Mouse (Mus musculus) mesoderm, embryonic 11.5 days (tissue): ENCODE measurements around the gene Gm17428.
A peak's percentile ranks its signal among the peaks of the same experiment; 100 is the strongest.
"Not testable (repeated sequence)": the region's sequence is repeated elsewhere in the genome, so short reads cannot be mapped to it uniquely, and the experiment has no call there.

Experiments
- DNase-seq: peaks from one replicate; pipeline ENCODE4 v3.0.0-alpha.2; 2012; ENCODE audit warnings: low read depth, low spot score

The Gm17428 gene

DNA sequence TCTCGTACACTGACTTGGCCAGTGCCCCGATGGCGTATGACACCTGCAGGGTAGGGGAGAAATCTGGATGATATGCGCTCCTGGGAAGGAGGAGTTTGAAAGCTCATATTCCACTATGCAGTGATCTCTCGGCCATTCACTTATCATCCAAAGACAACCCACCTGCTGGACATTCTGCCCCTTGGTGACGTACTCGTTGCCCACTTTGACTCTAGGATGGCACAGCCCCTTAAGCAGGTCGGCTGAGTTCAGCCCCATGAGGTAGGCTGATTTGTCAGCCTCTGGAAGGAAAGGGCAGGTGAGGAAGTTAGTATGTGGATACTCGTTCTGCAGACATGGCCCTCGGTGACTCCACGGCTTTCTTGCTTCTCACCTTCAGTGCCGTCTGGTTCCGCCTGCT is 12.1 kb downstream of the Gm17428 start:
- no peak for DNase-seq

DNA sequence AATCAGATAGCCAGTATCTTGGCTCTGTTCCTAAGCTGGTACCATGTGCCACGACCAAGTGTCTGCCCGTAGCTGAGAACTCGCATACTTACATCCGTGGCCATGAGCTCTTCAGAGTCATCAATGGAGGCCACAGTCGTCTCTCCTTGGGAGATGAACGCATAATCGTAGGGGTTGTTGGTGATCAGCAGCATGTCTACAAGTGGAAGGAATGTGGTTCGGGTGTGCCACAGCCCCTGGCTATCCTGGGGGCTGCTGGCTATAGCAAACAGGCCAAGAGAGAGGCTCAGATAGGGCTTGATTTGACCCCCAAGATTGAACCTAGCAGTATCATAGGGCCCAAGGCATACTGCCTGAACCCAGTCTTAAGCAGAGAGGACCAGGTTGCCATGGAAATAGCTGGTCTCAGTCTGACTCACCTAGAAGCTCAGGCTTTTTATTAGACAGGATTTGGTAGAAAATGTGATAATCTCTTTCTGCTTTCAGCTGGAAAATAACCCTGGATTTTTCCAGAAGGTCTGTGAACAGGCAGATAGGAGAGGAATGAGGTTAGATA is 13.2 kb downstream of the Gm17428 start:
- DNase-seq = no peak

DNA sequence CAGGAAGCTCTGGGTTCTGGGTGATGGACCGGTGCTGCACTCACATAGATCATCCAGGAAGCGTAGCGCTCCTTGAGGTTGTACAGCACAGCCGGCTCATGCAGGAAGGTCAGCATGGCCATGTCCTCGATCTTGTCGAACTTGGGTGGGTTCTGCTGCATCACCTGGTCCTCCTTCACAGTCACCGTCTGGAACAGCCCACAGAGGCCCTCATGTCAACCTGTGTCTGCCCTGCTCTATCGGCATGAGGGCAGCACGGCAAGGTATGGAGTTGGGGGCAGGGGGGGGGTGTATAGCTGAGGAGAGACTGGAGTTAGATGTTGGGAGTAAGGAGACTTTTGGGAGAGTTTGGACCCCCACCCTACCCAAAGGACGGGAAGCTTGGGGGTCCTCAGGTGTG is 15.5 kb downstream of the Gm17428 start:
- DNase-seq = no peak

DNA sequence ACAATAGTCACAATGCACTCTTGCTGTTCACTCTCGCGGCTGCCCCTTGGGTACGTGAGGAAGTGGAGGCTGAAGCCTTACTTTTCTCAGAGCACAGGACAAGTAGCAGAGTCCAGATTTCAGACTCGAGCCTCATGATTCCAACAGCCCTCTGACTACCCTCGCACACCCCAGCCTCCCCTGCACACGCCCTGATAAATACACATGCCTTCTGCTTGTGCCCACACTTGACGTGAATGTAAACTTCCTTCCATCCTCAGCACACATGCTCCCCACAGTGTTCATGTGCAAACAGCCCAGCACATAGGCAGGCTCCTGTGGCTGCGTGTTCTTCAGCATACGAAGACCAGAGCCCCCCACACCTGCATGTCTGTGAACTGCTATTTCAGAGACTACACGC is 16.9 kb downstream of the Gm17428 start:
- DNase-seq = no peak

DNA sequence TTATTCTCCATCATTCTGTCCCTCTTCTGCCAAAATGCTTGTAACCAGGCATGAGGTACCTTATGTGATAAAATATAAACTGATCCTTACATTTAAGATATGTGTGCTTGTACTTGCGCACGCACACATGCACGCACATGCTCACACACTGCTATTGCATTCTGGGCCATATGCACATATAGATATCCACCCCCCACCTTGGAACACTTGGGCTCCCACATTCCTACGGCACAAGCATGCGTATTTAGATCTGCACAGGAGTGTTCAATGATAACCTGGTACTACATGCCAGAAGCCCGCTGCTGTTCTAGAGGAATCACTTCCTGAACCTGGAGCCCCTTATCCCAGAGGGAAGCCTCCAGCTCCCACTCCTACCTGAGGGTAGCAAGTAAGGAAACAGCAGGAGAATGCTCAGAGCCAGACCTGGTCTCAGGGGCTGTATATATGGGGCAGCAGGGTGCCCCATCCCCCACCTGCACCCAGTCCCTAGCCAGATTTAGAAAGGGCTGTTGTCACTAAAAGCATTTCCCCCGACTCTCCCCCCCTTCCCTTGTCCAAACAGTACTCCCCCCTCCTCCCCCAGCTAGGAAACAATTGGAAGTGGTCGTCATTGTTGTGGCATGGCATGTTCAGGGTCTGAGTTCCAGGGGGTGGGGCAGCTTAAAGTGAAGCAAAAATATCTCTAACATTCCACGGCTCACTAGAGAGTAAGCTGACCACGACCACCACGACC is 17.6 kb downstream of the Gm17428 start, which contains the start of gene Myh7:
Gene Myh7 (minus strand): TSS at position 491 of the 733 bp plus-strand sequence.
- no peak for DNase-seq

DNA sequence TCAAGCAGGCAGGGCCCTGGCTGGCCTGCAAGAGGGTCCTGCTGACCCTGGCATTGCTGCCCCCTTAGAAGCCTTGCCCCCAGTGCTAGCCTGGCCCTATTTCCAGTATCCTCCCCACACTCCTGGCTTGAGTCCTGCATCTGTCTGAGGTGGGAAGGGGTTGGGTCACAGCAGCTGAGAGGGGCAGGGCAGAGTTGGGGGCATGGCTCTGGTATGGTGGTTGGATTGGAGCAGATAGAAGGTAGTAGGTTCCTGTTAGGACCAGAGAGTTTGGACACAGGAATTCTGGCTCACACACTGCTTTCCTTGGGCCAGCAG is 18.1 kb downstream of the Gm17428 start:
- DNase-seq = no peak

DNA sequence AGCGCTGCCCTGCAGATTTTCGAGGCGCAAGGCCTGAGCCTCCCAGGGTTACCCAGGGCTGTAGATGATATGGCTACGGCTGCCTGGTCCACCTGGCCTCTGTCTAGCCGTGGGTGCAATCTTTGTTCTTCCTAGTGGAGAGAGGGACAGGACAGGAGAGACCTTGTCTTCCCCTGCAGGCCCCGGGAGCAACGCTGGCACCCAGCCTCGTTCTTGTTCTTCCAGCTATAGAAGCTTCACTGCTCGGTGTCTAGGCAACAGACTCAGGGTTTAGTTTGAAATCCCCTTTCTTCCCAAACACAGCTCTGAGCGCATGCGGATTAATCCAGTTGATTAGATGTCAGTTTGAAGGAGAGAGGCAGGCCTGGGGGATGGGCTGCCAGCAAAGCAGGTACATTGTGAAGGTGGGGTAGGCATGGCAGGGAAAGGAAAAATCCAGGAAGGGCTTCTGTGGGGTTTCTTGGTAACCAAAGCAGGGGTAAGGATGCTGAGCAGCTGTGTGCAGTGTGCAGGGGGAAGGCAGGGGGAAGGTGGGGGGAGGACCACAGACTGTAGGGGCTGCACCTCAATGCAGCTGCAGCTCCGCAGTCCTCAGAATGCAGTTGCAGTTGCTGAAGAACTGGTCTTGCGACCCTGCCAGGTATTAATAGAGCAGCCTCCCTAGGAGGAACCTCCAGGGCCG is 18.9 kb downstream of the Gm17428 start:
- DNase-seq = no peak

DNA sequence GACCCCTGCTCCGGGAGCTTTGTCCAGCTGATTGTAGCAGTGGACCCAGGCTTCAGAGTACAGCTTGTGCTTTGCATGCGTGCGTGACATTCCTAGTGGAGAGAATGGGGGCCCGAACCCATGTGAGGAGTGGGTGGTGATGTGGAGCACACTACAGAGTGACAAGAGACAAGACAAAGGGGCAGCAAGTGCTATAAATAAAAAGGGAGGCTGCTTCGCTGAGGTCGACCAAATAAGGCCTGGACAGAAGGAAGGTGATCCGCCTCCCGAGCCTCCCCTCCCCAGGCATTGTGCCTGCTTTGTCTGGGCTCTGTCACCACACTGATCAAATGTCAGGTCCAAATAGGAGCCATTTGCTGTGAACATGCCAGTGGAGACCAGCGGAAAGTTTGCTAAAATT is 20.1 kb downstream of the Gm17428 start:
- no peak for DNase-seq

DNA sequence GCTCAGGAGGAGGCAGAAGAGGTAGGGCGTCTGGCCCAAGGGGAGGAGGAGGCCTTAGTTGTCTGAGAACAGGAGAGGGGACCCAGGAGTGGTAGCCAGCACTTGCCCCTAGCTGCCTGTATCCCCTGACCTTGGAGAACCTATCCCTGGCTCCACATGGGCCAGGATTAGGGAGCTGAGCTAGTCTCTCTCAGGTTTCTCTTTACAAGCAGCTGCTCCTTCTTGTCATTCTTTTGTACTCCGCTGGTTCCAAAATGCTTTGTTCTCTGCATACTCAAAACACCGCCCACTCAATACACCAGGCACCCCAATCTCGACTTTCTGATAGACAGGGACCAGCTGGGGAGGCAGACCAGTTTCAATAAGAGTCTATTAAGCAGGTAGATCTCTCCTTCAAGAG is 20.6 kb downstream of the Gm17428 start:
- peak; percentile 20 for DNase-seq

DNA sequence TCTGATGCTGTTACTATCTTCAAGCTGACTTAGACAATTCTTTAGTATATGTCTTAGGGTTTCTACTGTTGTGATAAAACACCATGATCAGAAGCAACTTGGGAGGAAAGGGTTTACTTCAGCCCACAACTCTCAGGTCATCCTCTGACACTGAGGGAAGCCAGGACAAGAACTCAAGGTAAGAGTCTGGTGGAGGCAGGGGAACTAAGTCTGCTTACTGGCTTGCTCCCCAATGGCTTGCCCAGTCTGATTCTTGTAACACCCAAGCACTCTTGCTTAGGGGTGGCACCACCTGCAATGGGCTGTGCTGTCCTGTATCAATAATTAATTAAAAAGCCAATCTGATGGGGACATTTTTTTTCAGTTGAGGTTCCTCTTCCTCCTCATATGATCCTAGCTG is 21.9 kb downstream of the Gm17428 start:
- DNase-seq = no peak

DNA sequence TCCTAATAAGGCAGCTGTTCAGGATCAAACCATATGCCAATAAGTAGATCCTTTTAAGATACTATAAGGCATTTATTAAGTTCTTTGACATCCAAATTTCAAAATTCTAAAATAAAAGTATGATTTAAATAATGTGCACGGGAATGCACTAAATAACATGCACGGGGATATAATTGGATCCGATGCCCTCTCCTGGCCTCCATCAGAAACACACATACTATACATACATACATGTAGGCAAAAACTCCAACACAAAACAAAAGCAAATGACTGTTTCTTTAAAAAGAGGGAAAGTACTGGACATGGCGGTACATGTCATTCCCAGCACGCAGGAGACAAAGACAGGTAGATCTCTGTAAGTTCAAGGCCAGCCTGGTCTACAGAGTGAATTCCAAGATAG is 23.1 kb downstream of the Gm17428 start:
- DNase-seq = not testable (repeated sequence)

DNA sequence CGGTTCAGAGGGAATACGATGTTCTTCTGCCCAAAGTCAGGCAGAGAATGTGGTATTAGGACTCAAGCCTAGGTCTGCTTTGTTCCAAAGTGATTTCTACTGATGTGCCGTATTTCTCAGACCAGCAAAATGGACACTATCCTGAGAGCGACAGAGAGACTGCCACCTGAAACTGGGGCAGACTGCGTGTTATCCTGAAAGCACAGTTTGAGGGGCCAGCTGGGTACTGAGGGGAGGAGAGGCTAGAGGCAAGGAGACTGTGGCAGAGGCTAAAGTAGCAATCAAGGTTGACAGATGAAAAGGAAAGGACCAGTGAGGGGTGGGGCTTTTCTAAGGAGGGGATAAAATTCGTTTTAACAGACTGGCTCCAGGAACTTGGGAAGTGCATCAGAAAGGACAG is 24.1 kb downstream of the Gm17428 start:
- DNase-seq = no peak

DNA sequence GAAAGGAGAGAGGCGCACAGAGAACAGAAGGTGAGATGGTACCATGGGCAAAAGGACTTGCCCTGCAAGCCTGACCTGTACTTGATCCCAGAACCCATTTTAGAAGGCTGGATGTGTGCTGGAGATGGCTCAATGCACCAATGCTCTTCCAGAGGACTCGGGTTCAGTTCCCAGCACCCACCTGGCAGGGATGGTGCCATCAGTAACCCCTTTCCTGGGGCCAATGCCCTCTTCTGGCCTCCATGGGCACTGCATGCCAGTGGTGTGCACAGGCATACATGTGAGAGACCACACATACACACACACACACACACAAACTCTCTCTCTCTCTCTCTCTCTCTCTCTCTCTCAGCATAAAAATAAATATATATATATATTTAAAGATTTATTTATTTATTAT is 24.7 kb downstream of the Gm17428 start:
- DNase-seq = no peak

DNA sequence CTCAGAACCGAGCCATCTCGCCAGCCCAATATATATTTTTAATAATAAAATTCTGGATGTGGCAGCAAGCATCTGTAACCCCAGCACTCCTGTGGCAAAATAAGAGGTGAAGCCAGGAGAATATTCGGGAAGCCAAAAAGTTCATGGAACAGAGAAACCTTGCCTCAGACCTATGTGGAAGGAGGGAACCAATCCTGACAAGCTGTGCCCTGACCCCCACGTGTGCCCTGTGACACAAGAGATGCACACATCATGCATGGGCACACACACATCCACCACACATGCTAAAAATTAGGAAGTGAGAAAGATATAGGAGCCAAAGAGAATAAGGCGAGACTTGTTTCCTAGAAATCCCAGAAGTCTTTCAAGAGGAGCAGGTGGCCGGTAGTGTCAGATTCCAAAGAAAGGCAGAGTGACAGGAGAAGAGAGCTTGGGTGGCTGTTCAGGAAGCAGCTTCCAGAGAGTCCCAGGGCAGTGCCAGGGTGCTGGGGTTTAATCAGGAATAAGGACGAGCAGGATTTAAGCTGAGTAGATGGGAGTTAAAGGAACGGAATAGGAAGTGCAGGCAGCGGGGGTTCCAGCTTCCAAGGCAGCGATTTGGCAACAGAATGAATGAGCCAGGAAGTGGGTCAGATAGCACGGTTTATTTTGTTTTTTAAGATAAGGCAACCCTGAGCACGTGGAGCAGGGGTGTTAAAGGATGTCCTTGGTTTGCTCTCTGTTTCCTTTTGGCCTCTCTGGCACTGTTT is 25.4 kb downstream of the Gm17428 start:
- DNase-seq = no peak

DNA sequence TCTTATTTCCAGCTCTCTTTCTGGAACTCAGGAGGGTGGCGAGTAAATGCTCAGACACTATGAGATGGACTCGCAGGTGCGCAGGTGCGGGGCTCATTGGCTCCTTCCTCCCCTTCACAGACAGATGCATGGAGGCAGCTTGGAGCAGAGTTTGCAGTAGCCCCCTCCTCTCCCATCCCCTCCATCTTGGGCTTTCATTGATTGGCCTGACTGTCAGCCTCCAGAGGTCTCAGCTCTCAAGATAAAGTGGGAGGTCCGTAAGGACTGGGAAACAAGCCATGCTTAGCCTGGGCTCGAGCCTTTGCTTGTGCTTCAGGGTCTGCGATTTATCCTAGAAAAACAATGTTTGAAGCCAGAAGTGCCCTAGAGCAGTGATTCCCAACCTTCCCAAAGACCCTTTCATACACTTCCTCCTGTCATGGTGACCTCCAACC is 26.0 kb downstream of the Gm17428 start:
- DNase-seq = no peak

DNA sequence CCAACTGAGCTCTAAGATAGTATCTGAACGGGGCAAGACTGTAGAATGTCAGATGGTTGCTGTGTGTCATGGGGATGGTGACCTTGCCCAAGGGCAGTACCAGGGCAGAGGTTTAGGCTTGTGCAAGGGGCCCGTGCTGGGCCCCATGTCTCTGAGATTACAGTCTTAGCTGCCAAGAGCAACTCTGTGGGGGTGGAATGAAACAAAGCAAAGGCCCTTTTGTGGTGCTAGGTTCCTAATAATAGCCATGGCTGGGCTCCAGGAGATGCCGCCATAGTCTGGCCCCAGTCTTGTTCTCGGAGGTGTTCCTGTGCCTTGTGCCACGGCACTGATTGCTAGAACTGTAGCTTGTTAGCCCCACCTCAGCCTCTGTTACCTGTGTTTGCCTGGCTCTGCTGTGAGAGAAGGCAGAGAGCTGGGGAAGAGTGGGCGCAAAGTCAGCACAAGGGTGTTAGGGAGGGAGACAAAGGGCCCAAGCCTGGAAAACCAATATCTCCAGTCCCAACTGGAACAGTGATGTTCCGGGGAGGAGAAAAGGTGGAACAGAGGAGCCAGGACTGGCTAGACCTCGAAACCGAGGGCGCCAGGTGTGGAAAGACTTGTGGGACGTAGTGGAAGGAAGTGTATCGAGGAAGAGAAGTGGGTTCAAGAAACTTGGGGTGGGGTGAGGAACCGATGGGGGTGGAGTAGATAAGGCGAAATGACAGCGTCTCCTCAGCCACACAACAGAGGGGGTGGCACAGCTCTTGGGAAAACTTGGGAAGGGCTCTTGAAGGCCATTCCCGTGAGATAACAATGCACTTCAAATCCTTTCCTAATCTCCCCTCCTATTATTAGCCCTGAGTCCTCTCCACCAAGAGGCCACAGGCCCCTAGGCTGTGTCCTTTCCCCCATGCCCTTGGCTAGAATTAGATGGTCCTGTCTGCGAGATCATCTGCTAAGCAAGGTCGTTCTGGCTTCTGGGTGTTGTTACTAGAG is 27.4 kb downstream of the Gm17428 start:
- DNase-seq = no peak

DNA sequence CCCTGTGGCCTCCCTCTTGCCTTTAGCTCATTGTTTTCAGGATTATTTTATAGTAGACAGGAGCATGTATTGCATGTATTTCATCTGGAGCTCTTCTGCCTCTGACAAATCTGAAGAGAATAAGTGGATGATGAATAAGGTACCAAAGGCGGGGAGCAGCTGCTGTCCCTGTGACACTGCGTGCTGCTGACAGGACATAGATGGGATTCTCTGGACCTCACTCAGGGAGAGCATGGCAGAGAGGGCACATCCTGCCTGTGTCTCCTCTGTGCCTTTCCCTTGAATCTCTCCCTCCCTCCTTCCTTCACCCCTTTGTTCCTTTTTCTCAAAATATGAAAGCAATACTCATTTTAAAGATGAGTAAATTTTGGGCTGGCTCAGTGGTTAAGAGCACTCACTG is 28.8 kb downstream of the Gm17428 start:
- DNase-seq = no peak

DNA sequence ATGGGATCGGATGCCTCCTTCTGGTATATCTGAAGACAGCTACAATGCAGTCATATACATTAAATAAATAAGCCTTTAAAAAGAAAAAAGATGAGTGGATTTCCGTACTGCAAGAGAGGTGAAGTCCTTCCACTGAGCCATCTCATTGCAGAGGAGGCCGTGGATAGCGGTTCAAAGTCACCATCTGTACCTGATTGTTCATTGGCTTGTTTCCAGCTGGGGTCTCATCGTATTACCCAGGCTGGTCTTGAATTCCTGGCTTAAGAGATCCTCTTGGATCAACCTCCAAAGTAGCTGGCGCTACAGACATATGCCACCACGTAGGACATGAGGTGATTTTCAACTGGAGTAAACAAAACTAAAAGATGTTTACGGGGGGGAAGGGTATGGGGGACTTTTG is 29.2 kb downstream of the Gm17428 start:
- no peak for DNase-seq

DNA sequence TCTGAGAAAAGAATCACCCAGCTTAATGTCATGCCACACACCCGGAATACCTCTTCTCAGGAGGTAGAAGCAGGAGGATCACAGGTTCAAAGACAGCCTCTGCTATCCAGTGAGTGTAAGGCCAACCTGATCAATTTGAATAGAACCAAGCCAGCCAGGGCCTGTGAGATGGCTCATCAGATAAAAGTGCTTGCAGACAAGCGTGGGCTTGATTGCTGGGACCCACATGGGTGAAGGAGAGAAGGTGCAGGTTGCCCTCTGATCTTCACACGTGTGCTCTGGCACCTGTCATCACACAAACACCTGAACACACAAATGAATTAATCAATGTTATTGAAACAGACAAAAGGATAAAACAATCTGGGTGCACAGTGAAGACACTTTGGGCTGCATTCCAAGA is 29.8 kb downstream of the Gm17428 start:
- no peak for DNase-seq

DNA sequence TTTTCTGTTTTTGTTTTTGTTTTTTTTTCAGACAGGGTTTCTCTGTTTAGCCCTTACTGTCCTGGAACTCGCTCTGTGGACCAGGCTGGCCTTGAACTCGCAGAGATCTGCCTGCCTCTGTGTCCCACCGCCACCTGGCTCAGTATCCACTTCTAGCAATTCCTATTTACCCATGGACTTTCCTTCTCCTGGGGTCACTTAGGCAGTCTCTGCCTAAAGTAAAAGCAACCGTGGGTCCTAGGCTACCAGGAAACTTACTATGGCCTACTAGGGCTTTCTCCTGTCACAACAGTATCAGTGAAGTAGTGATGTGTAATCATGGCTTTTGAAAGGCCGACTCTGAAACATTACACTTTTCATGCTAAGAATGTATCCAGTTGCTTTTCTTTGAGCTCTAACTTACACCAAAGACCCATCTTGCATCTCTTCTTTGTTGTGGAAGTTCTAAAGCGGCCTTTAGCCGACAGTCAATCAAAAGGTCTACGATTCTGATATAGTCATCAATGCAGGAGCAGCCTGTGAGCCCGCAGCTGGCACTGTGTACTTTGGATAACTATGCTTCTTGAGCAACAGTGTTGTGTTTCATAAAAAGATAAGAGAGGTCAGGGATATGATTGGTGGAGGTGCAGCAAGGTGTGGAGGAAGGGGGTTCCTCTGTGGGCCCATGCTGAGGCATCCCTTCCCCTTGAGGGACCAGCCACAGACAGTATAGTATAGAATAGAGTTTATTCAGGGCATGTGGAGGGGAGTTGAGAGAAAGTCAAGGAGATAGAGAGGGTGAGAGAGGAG is 30.6 kb downstream of the Gm17428 start:
- DNase-seq = no peak

DNA sequence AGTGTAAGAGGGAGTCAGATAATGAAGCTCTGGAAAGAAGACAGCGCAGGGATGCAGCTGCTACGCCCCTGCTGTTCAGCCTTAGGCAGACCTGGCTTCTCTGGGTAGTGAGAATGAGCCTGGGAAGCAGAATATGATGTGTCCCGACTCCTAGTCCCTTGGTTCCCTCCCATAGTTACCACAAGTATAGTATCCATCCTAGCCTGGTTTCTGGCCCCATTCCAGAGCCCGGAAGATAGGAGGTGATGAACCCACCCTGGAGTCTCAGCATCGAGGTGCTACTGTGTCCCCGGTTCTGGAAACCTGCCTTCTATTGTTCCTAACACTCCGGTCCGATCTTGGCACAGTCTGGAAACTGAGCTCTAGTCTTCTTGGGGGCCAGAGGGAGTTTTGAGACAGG is 31.7 kb downstream of the Gm17428 start:
- DNase-seq = no peak
